Mouse (Mus musculus): ENCODE measurements around the gene Cep44. TPM values are rescaled to one million over a fixed set of nuclear protein-coding genes. Genes with fewer than 3 reads are reported as not detected.

The Cep44 gene
- total RNA-seq, 1 experiment from 2014 or later: 42.4 TPM

GRCm38 (mm10) chr8:56508318-56508951 lies 42.4 kb downstream of the Cep44 start:
- ATAC-seq (ENCODE audit: extremely low read depth, insufficient number of reproducible peaks, low FRiP score, poor library complexity, severe bottlenecking): no peak

- ATAC-seq (ENCODE audit: extremely low read depth, insufficient number of reproducible peaks, low FRiP score, poor library complexity, severe bottlenecking): no peak
Measured at GRCm38 (mm10) chr8:56501911-56502310, 48.9 kb downstream of the Cep44 start.

GRCm38 (mm10) chr8:56489496-56489895 lies 61.4 kb downstream of the Cep44 start:
- no peak for ATAC-seq (ENCODE audit: extremely low read depth, insufficient number of reproducible peaks, low FRiP score, poor library complexity, severe bottlenecking)

GRCm38 (mm10) chr8:56486006-56486405 lies 64.8 kb downstream of the Cep44 start:
- ATAC-seq (ENCODE audit: extremely low read depth, insufficient number of reproducible peaks, low FRiP score, poor library complexity, severe bottlenecking): no peak

Other genes with a start within 250 kb of the Cep44 start
- 24.1 and 25.1 TPM in 2 replicates for gene Fbxo8, start within 50 bp of the Cep44 start, total RNA-seq (2017)